Mouse (Mus musculus): ENCODE measurements around the gene Sgcg.

DNA sequence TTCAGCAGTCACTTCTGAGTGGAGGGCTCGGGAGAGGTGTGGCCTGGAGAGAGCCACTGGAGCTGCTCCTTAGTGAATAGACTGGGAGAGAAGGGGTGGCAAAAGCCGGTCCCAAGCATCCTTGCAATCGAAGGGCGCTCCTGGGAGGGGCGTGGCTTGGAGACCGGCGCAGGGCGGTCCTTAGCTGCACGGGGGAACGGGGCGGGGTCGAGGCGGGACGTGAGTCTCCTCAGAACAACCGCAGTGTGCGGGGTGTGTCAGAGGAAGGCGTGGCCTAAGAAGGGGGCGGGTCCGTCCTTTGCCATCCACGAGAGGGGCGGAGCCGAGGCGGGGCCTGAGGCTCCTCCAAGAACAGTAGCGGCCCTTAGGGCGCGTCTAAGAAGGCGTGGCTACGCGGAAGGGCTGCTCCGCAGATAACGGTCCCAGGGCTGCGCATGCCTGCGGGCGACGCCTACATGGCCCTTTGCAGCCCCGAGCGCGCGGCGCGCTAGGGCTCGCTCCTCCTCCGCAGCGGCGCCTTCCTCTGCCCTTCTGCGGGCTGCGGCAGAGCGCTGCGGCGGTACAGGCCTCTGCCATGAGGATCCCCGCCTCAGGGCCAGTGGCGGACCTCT lies 85.6 kb downstream of the Sgcg start:
- TF ChIP-seq POLR2A (IDR thresholded peaks at IDR 0.05; ENCODE audit: borderline replicate concordance, extremely low read depth, low read depth, low read length) (peak; percentile 56; the same call in 1 of the 2 replicates), CTCF (IDR thresholded peaks at IDR 0.05; ENCODE audit: insufficient read depth, low read length) (no peak)
